Mouse (Mus musculus): ENCODE data around the gene Tnni3. TPM values are rescaled to one million over a fixed set of nuclear protein-coding genes. Genes with fewer than 3 reads are reported as not detected.

Gene Tnni3
- total and polyA plus RNA-seq, 3 experiments = 328 to 353 TPM; not detected in 1

- Histone ChIP-seq H3K4me1 (ENCODE audit: control insufficient read depth in 1 of 2, insufficient read depth in 2 of 2, low read length in 2 of 2) (no peaks in the 10 kb centered on the region), H3K79me2 (ENCODE audit: control insufficient read depth, insufficient read depth, low read length, poor library complexity) (no peaks in the 10 kb centered on the region), H3K4me3 (ENCODE audit: control insufficient read depth in 1 of 2, insufficient read depth in 1 of 2, low read depth in 2 of 2, low read length in 2 of 2) (no peak overlapping the region), H3K9ac (ENCODE audit: control insufficient read depth, low read depth, low read length, poor library complexity, severe bottlenecking) (no peak overlapping the region), H3K27me3 (ENCODE audit: control insufficient read depth in 1 of 2, insufficient read depth in 2 of 2, low read length in 2 of 2) (no peaks in the 10 kb centered on the region), H3K9me3 (replicated peaks; ENCODE audit: insufficient read depth, low read length) (no peaks in the 10 kb centered on the region), H3K36me3 (ENCODE audit: control insufficient read depth in 1 of 2, insufficient read depth in 2 of 2, low read length in 2 of 2) (no peaks in the 10 kb centered on the region), H3K27ac (ENCODE audit: control insufficient read depth, low read depth, low read length) (no peak overlapping the region)
- no peak for DNase-seq (ENCODE audit: low read depth, low spot score)
- no peak for TF ChIP-seq MAX (IDR thresholded peaks at IDR 0.05; ENCODE audit: low read length)
- TF ChIP-seq BHLHE40 (IDR thresholded peaks at IDR 0.05; ENCODE audit: borderline replicate concordance, low read depth, low read length) = no peak
- TF ChIP-seq ELF1 (IDR thresholded peaks at IDR 0.05; ENCODE audit: low read depth, low read length) = no peak
- TF ChIP-seq POLR2A (IDR thresholded peaks at IDR 0.05; ENCODE audit: control insufficient read depth in 1 of 2, insufficient read depth in 1 of 2, low read depth in 1 of 2, low read length in 2 of 2, poor library complexity in 1 of 2) = no peak
- TF ChIP-seq USF2 (IDR thresholded peaks at IDR 0.05; ENCODE audit: borderline replicate concordance in 1 of 2, insufficient read depth in 1 of 2, low read depth in 1 of 2, low read length in 2 of 2) = no peak
- no peak for TF ChIP-seq ZNF384 (IDR thresholded peaks at IDR 0.05; ENCODE audit: low read depth, low read length)
- no peak for TF ChIP-seq JUND (IDR thresholded peaks at IDR 0.05; ENCODE audit: low read depth, low read length)
Measured at GRCm38 (mm10) chr7:4470275-4471178, 53.5 kb downstream of the Tnni3 start.

Other genes starting within 250 kb of the Tnni3 start
- gene Ncr1, start 186.5 kb downstream of the Tnni3 start, total RNA-seq (2012; rRNA removed) = not detected in 2 replicates
- not detected for gene Ncr1, start 186.5 kb downstream of the Tnni3 start, polyA plus RNA-seq (2012; ENCODE audit: insufficient read depth in 1 of 2, insufficient read length in 2 of 2, low read depth in 1 of 2, low replicate concordance in 2 of 2, missing spikeins in 1 of 2)
- not detected in 2 replicates for gene Gp6, start 126.5 kb downstream of the Tnni3 start, total RNA-seq (2012; rRNA removed)
- gene Gp6, start 126.5 kb downstream of the Tnni3 start, polyA plus RNA-seq (2012; ENCODE audit: insufficient read depth in 1 of 2, insufficient read length in 2 of 2, low read depth in 1 of 2, low replicate concordance in 2 of 2, missing spikeins in 1 of 2) = not detected
- 33.1 and 46.4 TPM in 2 replicates for gene Rdh13, start 78.6 kb downstream of the Tnni3 start, total RNA-seq (2012; rRNA removed)
- gene Rdh13, start 78.6 kb downstream of the Tnni3 start, polyA plus RNA-seq (2012; ENCODE audit: insufficient read depth in 1 of 2, insufficient read length in 2 of 2, low read depth in 1 of 2, low replicate concordance in 2 of 2, missing spikeins in 1 of 2) = 10 to 100 TPM in 1 of 2 experiments, not detected in 1; 24.0 TPM
- 0.19 TPM in 1 of 2 replicates, not detected in the other for gene Eps8l1, start 63.6 kb downstream of the Tnni3 start, total RNA-seq (2012; rRNA removed)
- under 1 TPM in 1 of 2 experiments, not detected in 1; 0.01 TPM for gene Eps8l1, start 63.6 kb downstream of the Tnni3 start, polyA plus RNA-seq (2012; ENCODE audit: insufficient read depth in 1 of 2, insufficient read length in 2 of 2, low read depth in 1 of 2, low replicate concordance in 2 of 2, missing spikeins in 1 of 2)
- 51.4 and 64.2 TPM in 2 replicates for gene Ppp1r12c, start 22.5 kb downstream of the Tnni3 start, total RNA-seq (2012; rRNA removed)
- gene Ppp1r12c, start 22.5 kb downstream of the Tnni3 start, polyA plus RNA-seq (2012; ENCODE audit: insufficient read depth in 1 of 2, insufficient read length in 2 of 2, low read depth in 1 of 2, low replicate concordance in 2 of 2, missing spikeins in 1 of 2) = 100 to 1,000 TPM in 1 of 2 experiments, not detected in 1; 153 TPM
- 5.0 and 5.4 TPM in 2 replicates for gene Tnnt1, start 7.8 kb downstream of the Tnni3 start, total RNA-seq (2012; rRNA removed)
- 10 to 100 TPM in 1 of 2 experiments, not detected in 1; 16.4 TPM for gene Tnnt1, start 7.8 kb downstream of the Tnni3 start, polyA plus RNA-seq (2012; ENCODE audit: insufficient read depth in 1 of 2, insufficient read length in 2 of 2, low read depth in 1 of 2, low replicate concordance in 2 of 2, missing spikeins in 1 of 2)
- gene Dnaaf3, start 8.2 kb upstream of the Tnni3 start, total RNA-seq (2012; rRNA removed) = 0.69 and 0.73 TPM in 2 replicates
- gene Dnaaf3, start 8.2 kb upstream of the Tnni3 start, polyA plus RNA-seq (2012; ENCODE audit: insufficient read depth in 1 of 2, insufficient read length in 2 of 2, low read depth in 1 of 2, low replicate concordance in 2 of 2, missing spikeins in 1 of 2) = 1 to 10 TPM in 1 of 2 experiments, not detected in 1; 2.9 TPM
- not detected in 2 replicates for gene Syt5, start 23.3 kb upstream of the Tnni3 start, total RNA-seq (2012; rRNA removed)
- gene Syt5, start 23.3 kb upstream of the Tnni3 start, polyA plus RNA-seq (2012; ENCODE audit: insufficient read depth in 1 of 2, insufficient read length in 2 of 2, low read depth in 1 of 2, low replicate concordance in 2 of 2, missing spikeins in 1 of 2) = not detected
- not detected in 2 replicates for gene Ptprh, start 79.8 kb upstream of the Tnni3 start, total RNA-seq (2012; rRNA removed)
- not detected for gene Ptprh, start 79.8 kb upstream of the Tnni3 start, polyA plus RNA-seq (2012; ENCODE audit: insufficient read depth in 1 of 2, insufficient read length in 2 of 2, low read depth in 1 of 2, low replicate concordance in 2 of 2, missing spikeins in 1 of 2)
- gene Tmem86b, start 107.2 kb upstream of the Tnni3 start, total RNA-seq (2012; rRNA removed) = 9.4 and 10.2 TPM in 2 replicates
- gene Tmem86b, start 107.2 kb upstream of the Tnni3 start, polyA plus RNA-seq (2012; ENCODE audit: insufficient read depth in 1 of 2, insufficient read length in 2 of 2, low read depth in 1 of 2, low replicate concordance in 2 of 2, missing spikeins in 1 of 2) = 10 to 100 TPM in 1 of 2 experiments, not detected in 1; 31.6 TPM
- 89.5 and 93.1 TPM in 2 replicates for gene Ppp6r1, start 134.8 kb upstream of the Tnni3 start, total RNA-seq (2012; rRNA removed)
- gene Ppp6r1, start 134.8 kb upstream of the Tnni3 start, polyA plus RNA-seq (2012; ENCODE audit: insufficient read depth in 1 of 2, insufficient read length in 2 of 2, low read depth in 1 of 2, low replicate concordance in 2 of 2, missing spikeins in 1 of 2) = 100 to 1,000 TPM in 1 of 2 experiments, not detected in 1; 167 TPM
- gene Hspbp1, start 160.8 kb upstream of the Tnni3 start, total RNA-seq (2012; rRNA removed) = 101 and 111 TPM in 2 replicates
- 100 to 1,000 TPM in 1 of 2 experiments, not detected in 1; 101 TPM for gene Hspbp1, start 160.8 kb upstream of the Tnni3 start, polyA plus RNA-seq (2012; ENCODE audit: insufficient read depth in 1 of 2, insufficient read length in 2 of 2, low read depth in 1 of 2, low replicate concordance in 2 of 2, missing spikeins in 1 of 2)
- gene Brsk1, start 166.4 kb upstream of the Tnni3 start, total RNA-seq (2012; rRNA removed) = not detected in 2 replicates
- gene Brsk1, start 166.4 kb upstream of the Tnni3 start, polyA plus RNA-seq (2012; ENCODE audit: insufficient read depth in 1 of 2, insufficient read length in 2 of 2, low read depth in 1 of 2, low replicate concordance in 2 of 2, missing spikeins in 1 of 2) = under 1 TPM in 1 of 2 experiments, not detected in 1; 0.06 TPM
- gene Tmem150b, start 201.0 kb upstream of the Tnni3 start, total RNA-seq (2012; rRNA removed) = 0.31 and 0.39 TPM in 2 replicates
- gene Tmem150b, start 201.0 kb upstream of the Tnni3 start, polyA plus RNA-seq (2012; ENCODE audit: insufficient read depth in 1 of 2, insufficient read length in 2 of 2, low read depth in 1 of 2, low replicate concordance in 2 of 2, missing spikeins in 1 of 2) = 1 to 10 TPM in 1 of 2 experiments, not detected in 1; 1.4 TPM
- gene Kmt5c, start 215.9 kb upstream of the Tnni3 start, total RNA-seq (2012; rRNA removed) = 21.0 and 21.8 TPM in 2 replicates
- 10 to 100 TPM in 1 of 2 experiments, not detected in 1; 60.2 TPM for gene Kmt5c, start 215.9 kb upstream of the Tnni3 start, polyA plus RNA-seq (2012; ENCODE audit: insufficient read depth in 1 of 2, insufficient read length in 2 of 2, low read depth in 1 of 2, low replicate concordance in 2 of 2, missing spikeins in 1 of 2)
- 4.6 and 8.7 TPM in 2 replicates for gene Cox6b2, start 228.9 kb upstream of the Tnni3 start, total RNA-seq (2012; rRNA removed)
- gene Cox6b2, start 228.9 kb upstream of the Tnni3 start, polyA plus RNA-seq (2012; ENCODE audit: insufficient read depth in 1 of 2, insufficient read length in 2 of 2, low read depth in 1 of 2, low replicate concordance in 2 of 2, missing spikeins in 1 of 2) = 10 to 100 TPM in 1 of 2 experiments, not detected in 1; 36.3 TPM
- gene Fam71e2, start 247.1 kb upstream of the Tnni3 start, total RNA-seq (2012; rRNA removed) = not detected in 2 replicates
- not detected for gene Fam71e2, start 247.1 kb upstream of the Tnni3 start, polyA plus RNA-seq (2012; ENCODE audit: insufficient read depth in 1 of 2, insufficient read length in 2 of 2, low read depth in 1 of 2, low replicate concordance in 2 of 2, missing spikeins in 1 of 2)

Measured in MEL (cell line).